Mouse (Mus musculus): ENCODE data around the gene Bbof1. TPM values are rescaled to one million over a fixed set of nuclear protein-coding genes. Genes with fewer than 3 reads are reported as not detected.
A peak's percentile ranks its signal among the peaks of the same experiment; 100 is the strongest.

Gene Bbof1
- total RNA-seq, 2 experiments from 2014 or later: 2.1 to 2.9 TPM

GRCm38 (mm10) chr12:84399663-84400062, 9.2 kb upstream of the Bbof1 start:
- no peak for DNase-seq (ENCODE audit: low spot score)

GRCm38 (mm10) chr12:84400068-84400467, 8.8 kb upstream of the Bbof1 start:
- no peak for DNase-seq (ENCODE audit: low spot score)

DNA sequence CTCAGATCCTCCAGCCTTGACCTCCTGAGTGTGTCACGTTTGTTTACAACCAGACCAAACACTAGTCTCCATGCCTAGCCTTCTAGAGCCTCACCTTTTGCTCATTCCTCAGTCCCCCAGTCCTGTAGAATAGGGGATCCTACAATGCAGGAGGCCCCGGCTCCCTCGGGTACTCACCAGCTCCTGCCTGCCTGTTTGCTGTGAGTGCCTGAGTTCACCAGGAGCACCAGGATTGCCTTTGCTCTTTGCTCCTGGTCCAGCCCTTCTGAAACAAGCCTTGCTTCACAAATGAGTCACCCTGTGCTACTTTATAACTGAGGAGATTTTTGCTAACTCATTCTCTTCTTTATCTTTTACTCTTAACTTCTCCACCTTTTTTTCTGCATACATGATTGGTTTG, 8.2 kb upstream of the Bbof1 start:
- no peak for DNase-seq (ENCODE audit: low spot score)

GRCm38 (mm10) chr12:84402923-84403322, 5.9 kb upstream of the Bbof1 start:
- DNase-seq (ENCODE audit: low spot score): no peak

- DNase-seq (ENCODE audit: low spot score): no peak
Measured at GRCm38 (mm10) chr12:84404541-84404940, 4.3 kb upstream of the Bbof1 start.

DNA sequence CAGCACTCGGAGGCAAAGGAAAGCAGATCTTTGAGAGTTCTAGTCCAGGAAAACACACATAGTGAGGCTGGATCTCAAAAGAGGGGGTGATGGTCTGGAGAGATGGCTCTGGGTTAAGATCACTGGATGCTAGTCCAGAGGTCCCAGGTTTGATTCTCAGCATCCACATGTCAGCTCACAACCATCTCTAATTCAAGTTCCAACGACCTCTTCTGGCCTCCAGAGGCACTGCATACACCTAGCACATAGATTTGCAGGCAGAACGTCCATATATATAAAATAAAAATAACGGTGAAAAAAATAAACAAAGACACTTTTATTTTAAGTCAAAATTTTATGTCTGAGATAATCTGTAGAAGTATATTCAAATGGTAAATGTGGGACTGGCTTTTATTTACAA, 1.6 kb upstream of the Bbof1 start:
- no peak for DNase-seq (ENCODE audit: low spot score)

GRCm38 (mm10) chr12:84407874-84408818, 725 bp upstream of the Bbof1 start:
- no peak for DNase-seq (ENCODE audit: low spot score)

DNA sequence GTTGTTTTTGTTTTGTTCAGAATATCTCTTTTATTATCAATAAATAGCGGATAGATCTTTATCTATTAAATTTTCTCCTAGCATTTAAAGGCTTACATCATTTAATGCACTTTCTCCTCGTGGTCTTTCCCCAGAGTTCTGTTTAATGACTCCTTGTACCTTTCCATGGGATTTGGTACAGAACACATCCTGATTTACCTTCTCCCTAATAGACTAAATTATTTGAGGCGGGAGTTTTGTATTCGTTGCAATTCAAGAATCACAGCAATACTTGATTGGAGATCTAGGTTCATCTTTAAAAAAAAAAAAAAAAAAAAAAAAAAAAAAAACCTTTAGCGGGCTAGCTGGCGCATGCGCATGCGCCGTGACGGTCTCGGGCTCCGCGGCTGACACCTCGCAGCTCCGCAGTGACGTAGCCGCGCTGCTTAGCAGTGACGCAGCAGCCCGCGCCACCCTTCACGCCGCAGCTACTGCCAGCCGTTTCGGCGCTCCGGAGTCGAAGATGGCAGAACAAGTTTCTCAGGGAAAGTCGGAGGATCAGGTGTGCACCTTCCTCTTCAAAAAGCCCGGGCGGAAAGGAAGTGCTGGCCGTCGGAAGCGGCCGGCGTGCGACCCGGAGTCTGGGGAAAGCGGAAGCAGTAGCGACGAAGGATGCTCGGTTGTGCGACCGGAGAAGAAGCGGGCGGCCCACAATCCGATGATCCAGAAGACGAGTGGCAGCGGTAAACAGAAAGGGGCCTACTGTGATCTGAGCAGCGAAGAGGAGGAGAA, 8.1 kb downstream of the Bbof1 start, which contains the start of gene Rnf113a2:
Gene Rnf113a2, plus strand, starts transcription at position 363 of the 771 bp plus-strand sequence.
- peak; percentile 73 for DNase-seq (ENCODE audit: low spot score)

- no peak for DNase-seq (ENCODE audit: low spot score)
Measured at GRCm38 (mm10) chr12:84417605-84417922, 8.7 kb downstream of the Bbof1 start.

DNA sequence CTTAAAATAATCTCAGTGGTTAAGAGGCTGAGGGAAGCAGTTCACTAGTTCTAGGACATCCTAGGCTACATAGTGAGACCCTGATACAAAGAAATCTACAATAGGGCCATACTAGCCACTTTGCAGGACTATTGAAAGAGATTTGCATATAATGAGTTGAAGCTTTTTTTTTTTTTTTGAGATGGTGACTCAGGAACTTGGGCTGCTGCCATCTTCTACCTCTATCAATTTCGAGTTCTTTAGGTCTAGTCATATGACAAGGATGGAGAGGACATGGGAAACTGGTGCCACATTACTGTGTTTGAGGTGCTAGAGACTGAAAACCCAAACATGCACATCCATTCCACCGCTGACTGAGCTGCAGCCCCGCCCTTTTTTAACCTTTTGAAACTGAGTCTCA, 15.1 kb downstream of the Bbof1 start:
- DNase-seq (ENCODE audit: low spot score): no peak

DNA sequence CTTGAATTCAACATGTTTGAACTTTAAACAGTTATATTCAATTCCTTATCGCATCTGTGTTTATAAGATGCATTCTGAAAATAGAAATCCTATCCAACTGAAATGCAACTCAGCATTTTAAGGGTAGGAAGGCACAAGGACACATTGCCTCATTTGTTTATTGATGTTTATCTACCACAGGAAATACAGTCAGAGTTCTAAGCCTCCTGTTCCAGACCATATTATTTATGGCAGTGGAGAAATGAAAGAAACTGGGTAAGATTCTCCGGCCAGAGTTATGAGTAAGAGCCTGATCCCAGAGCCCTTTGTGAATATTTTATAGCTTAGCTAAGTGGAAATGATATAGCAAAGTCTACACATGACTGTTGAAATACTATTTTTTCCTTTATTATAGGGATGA, 21.0 kb downstream of the Bbof1 start:
- DNase-seq (ENCODE audit: low spot score): no peak

DNA sequence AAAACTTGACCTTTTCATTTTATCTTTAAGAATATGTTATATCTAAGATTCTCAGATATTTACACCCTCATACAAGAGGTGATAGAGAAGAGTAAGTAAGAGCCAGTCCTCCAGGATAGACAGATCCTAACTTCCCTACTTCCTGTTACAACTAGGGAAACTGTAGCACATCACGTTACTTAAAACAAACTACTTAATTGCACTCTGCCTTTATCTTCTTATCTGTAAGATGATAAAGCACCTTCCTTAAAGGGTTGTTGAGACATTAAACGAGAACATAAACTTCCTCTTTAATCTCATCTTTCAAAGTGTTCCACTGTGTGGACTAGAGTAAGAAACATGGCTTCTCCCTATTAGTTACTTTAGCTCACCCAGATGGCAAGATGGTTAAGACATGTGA, 29.8 kb downstream of the Bbof1 start:
- DNase-seq (ENCODE audit: low spot score): no peak

- DNase-seq (ENCODE audit: low spot score): no peak
Measured at GRCm38 (mm10) chr12:84442526-84442925, 33.7 kb downstream of the Bbof1 start.

GRCm38 (mm10) chr12:84447386-84447785, 38.5 kb downstream of the Bbof1 start:
- no peak for DNase-seq (ENCODE audit: low spot score)

DNA sequence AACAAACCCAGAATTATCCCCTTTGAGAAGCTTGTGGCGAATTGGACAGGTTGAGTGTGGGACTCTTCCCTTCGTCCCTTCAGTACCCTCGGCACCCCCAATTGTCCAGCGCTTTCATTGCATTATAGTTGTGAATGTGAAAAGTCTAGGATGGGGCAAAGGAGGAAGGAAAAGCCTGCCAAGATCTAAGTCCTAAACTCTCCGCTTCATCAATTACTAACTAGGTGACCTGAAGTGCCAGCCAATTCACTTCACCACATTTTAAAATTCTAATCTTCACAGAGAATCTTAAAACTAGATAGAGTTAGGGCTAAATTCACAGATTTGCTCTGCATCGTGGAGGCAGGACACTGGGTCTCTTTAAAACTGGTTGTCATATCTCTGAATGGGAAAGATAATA, 39.3 kb downstream of the Bbof1 start:
- DNase-seq (ENCODE audit: low spot score): no peak

DNA sequence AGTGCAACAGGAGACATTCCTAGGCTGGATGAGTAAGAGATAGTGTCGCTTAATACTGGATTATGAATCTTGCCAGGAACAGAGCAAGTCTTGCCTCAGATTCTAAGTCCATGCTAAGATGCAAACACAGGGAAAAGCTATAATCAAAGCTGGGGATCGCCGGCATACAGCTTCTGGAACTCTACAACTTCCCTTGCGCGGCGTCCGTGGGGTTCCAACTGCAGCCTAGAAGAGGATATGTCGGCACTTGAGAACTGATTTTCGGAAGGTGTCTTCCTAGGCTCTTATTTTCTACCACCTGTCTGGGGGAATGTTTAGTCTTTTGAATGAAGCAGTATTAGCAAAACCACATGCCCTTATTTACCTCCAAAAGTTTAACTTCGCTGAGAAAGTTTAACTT, 41.0 kb downstream of the Bbof1 start:
- peak; percentile 2 for DNase-seq (ENCODE audit: low spot score)

GRCm38 (mm10) chr12:84450351-84450717, 41.5 kb downstream of the Bbof1 start:
- DNase-seq (ENCODE audit: low spot score): peak; percentile 51

GRCm38 (mm10) chr12:84450718-84451646, 42.1 kb downstream of the Bbof1 start, which contains the start of the genes Aldh6a1 and Lin52:
TSS of gene Aldh6a1 (minus strand) at chr12:84451004.
TSS of gene Lin52 (plus strand) at chr12:84451422.
- peak; percentile 99 for DNase-seq (ENCODE audit: low spot score)

- DNase-seq (ENCODE audit: low spot score): peak; percentile 3
Measured at GRCm38 (mm10) chr12:84451801-84452200, 42.9 kb downstream of the Bbof1 start.

DNA sequence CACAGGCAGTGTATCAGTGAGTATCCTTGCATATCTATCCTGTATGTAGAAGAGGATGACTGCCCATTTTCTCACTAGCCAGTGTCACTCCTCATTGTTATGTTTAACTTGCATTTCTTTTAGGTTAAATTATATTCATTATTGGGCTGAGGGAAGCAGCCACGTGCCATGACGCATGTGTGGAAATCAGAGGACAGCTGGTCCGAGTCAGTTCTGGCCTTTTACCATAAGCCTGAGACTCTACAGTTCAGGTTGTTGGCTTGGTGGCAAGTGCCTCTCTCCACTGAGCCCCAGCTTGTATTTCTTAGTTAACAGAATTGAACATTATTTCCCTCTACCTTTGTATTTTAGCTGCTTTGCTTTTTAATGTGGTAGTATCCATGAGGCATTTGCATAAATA, 48.0 kb downstream of the Bbof1 start:
- DNase-seq (ENCODE audit: low spot score): no peak

DNA sequence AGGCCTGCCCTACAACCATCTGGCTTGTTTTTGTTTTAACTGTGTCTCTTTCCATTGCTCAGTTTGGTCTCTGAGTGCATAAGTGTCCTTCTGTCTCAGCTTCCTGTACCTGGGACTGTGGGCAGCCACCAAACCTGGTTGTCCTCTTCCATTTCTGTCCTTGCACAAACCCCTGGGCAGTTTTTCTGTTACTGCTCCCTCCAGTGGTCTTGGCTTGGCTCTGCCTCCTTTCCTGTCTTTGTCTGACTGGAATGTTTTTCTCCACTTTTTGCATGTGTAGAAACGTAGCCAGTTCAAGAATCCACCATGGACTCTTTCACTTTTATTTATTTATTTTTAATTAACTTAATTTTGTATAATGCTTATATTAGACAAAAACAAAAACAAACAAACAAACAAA, 51.0 kb downstream of the Bbof1 start:
- no peak for DNase-seq (ENCODE audit: low spot score)
